Mouse (Mus musculus): ENCODE data around the gene Pnpla8. TPM values are rescaled to one million over a fixed set of nuclear protein-coding genes. Genes with fewer than 3 reads are reported as not detected.
"Not testable (repeated sequence)": the region's sequence is repeated elsewhere in the genome, so short reads cannot be mapped to it uniquely, and the experiment has no call there.

Gene Pnpla8
- polyA plus RNA-seq, 1 experiment from 2014 or later: 153 TPM

- 80% methylated on average over 3 of the region's 3 CpGs for WGBS
These were observed 44.5 kb downstream of the Pnpla8 start for GRCm38 (mm10) chr12:44265651-44266050.

GRCm38 (mm10) chr12:44267196-44267595 lies 46.0 kb downstream of the Pnpla8 start:
- 97% methylated on average over 2 of the region's 2 CpGs for WGBS
- no peak overlapping the region for H3K9ac ChIP-seq (ENCODE audit: low read depth, low read length)
- no peak overlapping the region for H3K4me3 ChIP-seq (ENCODE audit: low read depth, low read length)
- peaks cover 10% of the 10 kb centered on the region for H3K4me1 ChIP-seq (ENCODE audit: control insufficient read depth, insufficient read depth, low read length)
- no peaks in the 10 kb centered on the region for H3K9me3 ChIP-seq (replicated peaks; ENCODE audit: control insufficient read depth, low read length, poor library complexity, severe bottlenecking)
- no peak overlapping the region for H3K27ac ChIP-seq (ENCODE audit: low read length)
- ATAC-seq: no peak
- no peaks in the 10 kb centered on the region for H3K36me3 ChIP-seq (ENCODE audit: control insufficient read depth, insufficient read depth, low read length)
- no peaks in the 10 kb centered on the region for H3K27me3 ChIP-seq (ENCODE audit: control insufficient read depth, insufficient read depth, low read depth, low read length)
- H3K4me2 ChIP-seq (ENCODE audit: low read length): no peak overlapping the region

More at GRCm38 (mm10) chr12:44265651-44266050, 44.5 kb downstream of the Pnpla8 start:
- peaks cover 10% of the 10 kb centered on the region for H3K4me1 ChIP-seq (ENCODE audit: control insufficient read depth, insufficient read depth, low read length)
- no peaks in the 10 kb centered on the region for H3K9me3 ChIP-seq (replicated peaks; ENCODE audit: control insufficient read depth, low read length, poor library complexity, severe bottlenecking)
- no peak overlapping the region for H3K4me3 ChIP-seq (ENCODE audit: low read depth, low read length)
- no peak overlapping the region for H3K4me2 ChIP-seq (ENCODE audit: low read length)
- no peak for ATAC-seq
- H3K27me3 ChIP-seq (ENCODE audit: control insufficient read depth, insufficient read depth, low read depth, low read length): no peaks in the 10 kb centered on the region
- H3K27ac ChIP-seq (ENCODE audit: low read length): no peak overlapping the region
- no peaks in the 10 kb centered on the region for H3K36me3 ChIP-seq (ENCODE audit: control insufficient read depth, insufficient read depth, low read length)
- no peak overlapping the region for H3K9ac ChIP-seq (ENCODE audit: low read depth, low read length)

- H3K4me2 ChIP-seq (ENCODE audit: low read length): peak overlapping the region; percentile 54
- peak; percentile 99 for ATAC-seq
- peak overlapping the region; percentile 96 for H3K27ac ChIP-seq (ENCODE audit: low read length)
- H3K27me3 ChIP-seq (ENCODE audit: control insufficient read depth, insufficient read depth, low read depth, low read length): no peaks in the 10 kb centered on the region
- peak overlapping the region; percentile 84 for H3K4me3 ChIP-seq (ENCODE audit: low read depth, low read length)
- H3K4me1 ChIP-seq (ENCODE audit: control insufficient read depth, insufficient read depth, low read length): peaks cover 10% of the 10 kb centered on the region
- H3K9ac ChIP-seq (ENCODE audit: low read depth, low read length): peak overlapping the region; percentile 94
- no peaks in the 10 kb centered on the region for H3K9me3 ChIP-seq (replicated peaks; ENCODE audit: control insufficient read depth, low read length, poor library complexity, severe bottlenecking)
- WGBS: 0% methylated on average over 35 of the region's 38 CpGs
- no peaks in the 10 kb centered on the region for H3K36me3 ChIP-seq (ENCODE audit: control insufficient read depth, insufficient read depth, low read length)
These were observed 47.6 kb downstream of the Pnpla8 start for GRCm38 (mm10) chr12:44268728-44269302.

GRCm38 (mm10) chr12:44269311-44269831 lies 48.2 kb downstream of the Pnpla8 start:
- no peaks in the 10 kb centered on the region for H3K36me3 ChIP-seq (ENCODE audit: control insufficient read depth, insufficient read depth, low read length)
- 1% methylated on average over 44 of the region's 46 CpGs for WGBS

DNA sequence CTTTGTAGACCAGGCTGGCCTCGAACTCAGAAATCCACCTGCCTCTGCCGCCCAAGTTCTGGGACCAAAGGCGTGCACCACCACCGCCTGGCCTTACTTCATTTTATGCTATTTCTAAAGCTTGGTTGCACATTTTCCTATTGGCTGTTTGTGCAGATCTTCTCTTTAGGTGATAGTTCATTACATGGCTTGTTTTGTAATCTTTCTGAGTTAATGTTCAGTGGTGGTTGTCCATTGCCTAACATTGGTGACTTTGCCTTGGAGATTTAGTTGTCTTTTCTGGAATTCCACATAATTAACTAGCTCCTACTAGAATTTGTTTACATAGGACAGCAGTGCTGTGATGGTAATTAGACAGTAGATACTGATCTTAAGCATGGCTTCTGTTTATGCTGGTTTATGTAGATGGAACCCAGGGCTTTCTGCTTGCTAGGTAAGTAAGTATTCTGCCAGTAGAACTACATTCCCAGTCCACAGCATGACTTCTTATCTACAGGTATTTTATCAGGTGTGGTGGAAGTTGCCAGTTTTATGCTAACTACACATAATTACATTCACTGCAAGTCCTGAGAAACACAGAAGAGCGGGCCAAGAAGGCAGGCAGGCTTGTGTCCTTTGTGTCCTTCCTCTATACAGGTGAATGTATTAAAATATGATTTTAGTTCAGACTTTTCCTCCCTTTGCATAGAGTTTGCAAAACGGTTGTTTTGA lies 53.1 kb downstream of the Pnpla8 start:
- H3K4me2 ChIP-seq (ENCODE audit: low read length): no peak overlapping the region
- ATAC-seq: no peak
- 94% methylated on average over 6 of the region's 6 CpGs for WGBS
- peaks cover 6% of the 10 kb centered on the region for H3K4me1 ChIP-seq (ENCODE audit: control insufficient read depth, insufficient read depth, low read length)
- H3K36me3 ChIP-seq (ENCODE audit: control insufficient read depth, insufficient read depth, low read length): no peaks in the 10 kb centered on the region
- no peak overlapping the region for H3K4me3 ChIP-seq (ENCODE audit: low read depth, low read length)
- H3K9me3 ChIP-seq (replicated peaks; ENCODE audit: control insufficient read depth, low read length, poor library complexity, severe bottlenecking): no peaks in the 10 kb centered on the region
- H3K27ac ChIP-seq (ENCODE audit: low read length): no peak overlapping the region
- no peaks in the 10 kb centered on the region for H3K27me3 ChIP-seq (ENCODE audit: control insufficient read depth, insufficient read depth, low read depth, low read length)
- H3K9ac ChIP-seq (ENCODE audit: low read depth, low read length): no peak overlapping the region

More at GRCm38 (mm10) chr12:44269311-44269831, 48.2 kb downstream of the Pnpla8 start:
- peak; percentile 88 for ATAC-seq
- H3K4me3 ChIP-seq (ENCODE audit: low read depth, low read length): peak overlapping the region; percentile 84
- no peaks in the 10 kb centered on the region for H3K27me3 ChIP-seq (ENCODE audit: control insufficient read depth, insufficient read depth, low read depth, low read length)
- H3K9me3 ChIP-seq (replicated peaks; ENCODE audit: control insufficient read depth, low read length, poor library complexity, severe bottlenecking): no peaks in the 10 kb centered on the region
- H3K27ac ChIP-seq (ENCODE audit: low read length): peak overlapping the region; percentile 96
- H3K9ac ChIP-seq (ENCODE audit: low read depth, low read length): peak overlapping the region; percentile 94
- H3K4me2 ChIP-seq (ENCODE audit: low read length): peak overlapping the region; percentile 78
- peaks cover 10% of the 10 kb centered on the region for H3K4me1 ChIP-seq (ENCODE audit: control insufficient read depth, insufficient read depth, low read length)

- H3K9ac ChIP-seq (ENCODE audit: low read depth, low read length); H3K27me3 ChIP-seq (ENCODE audit: control insufficient read depth, insufficient read depth, low read depth, low read length); H3K4me2 ChIP-seq (ENCODE audit: low read length); H3K4me3 ChIP-seq (ENCODE audit: low read depth, low read length); H3K4me1 ChIP-seq (ENCODE audit: control insufficient read depth, insufficient read depth, low read length); H3K27ac ChIP-seq (ENCODE audit: low read length); H3K9me3 ChIP-seq (replicated peaks; ENCODE audit: control insufficient read depth, low read length, poor library complexity, severe bottlenecking); ATAC-seq; H3K36me3 ChIP-seq (ENCODE audit: control insufficient read depth, insufficient read depth, low read length): not testable (repeated sequence)
- WGBS: 83% methylated on average over 2 of the region's 2 CpGs
These were observed 59.0 kb downstream of the Pnpla8 start for GRCm38 (mm10) chr12:44280147-44280546.

DNA sequence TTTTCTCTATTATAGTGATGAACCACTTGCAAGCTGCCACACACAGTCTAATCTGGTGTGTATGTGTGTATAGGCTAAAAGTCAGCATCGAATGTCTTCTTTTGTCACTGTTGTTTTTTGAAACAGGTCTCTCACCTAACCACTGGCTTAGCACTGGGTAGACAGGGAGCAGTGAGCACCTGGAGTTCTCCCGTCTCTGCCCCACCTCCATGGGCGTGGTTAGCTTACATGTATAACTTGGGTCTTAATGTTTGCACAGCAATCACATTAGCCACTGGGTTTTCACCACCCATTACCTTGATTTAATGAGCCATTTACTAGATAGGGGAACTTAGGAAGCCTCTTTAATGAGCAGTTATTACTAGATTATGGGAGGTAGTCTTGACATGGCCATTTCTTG lies 60.4 kb downstream of the Pnpla8 start:
- Histone ChIP-seq H3K9me3 (replicated peaks; ENCODE audit: control insufficient read depth, low read length, poor library complexity, severe bottlenecking) (no peaks in the 10 kb centered on the region), H3K4me3 (ENCODE audit: low read depth, low read length) (no peak overlapping the region), H3K36me3 (ENCODE audit: control insufficient read depth, insufficient read depth, low read length) (peaks cover 4% of the 10 kb centered on the region; the same call in 1 of the 2 replicates), H3K4me1 (ENCODE audit: control insufficient read depth, insufficient read depth, low read length) (no peaks in the 10 kb centered on the region), H3K27ac (ENCODE audit: low read length) (no peak overlapping the region), H3K4me2 (ENCODE audit: low read length) (no peak overlapping the region), H3K27me3 (ENCODE audit: control insufficient read depth, insufficient read depth, low read depth, low read length) (no peaks in the 10 kb centered on the region), H3K9ac (ENCODE audit: low read depth, low read length) (no peak overlapping the region)
- no peak for ATAC-seq
- WGBS: 90% methylated on average over 3 of the region's 3 CpGs

- no peaks in the 10 kb centered on the region for H3K27me3 ChIP-seq (ENCODE audit: control insufficient read depth, insufficient read depth, low read depth, low read length)
- no peaks in the 10 kb centered on the region for H3K9me3 ChIP-seq (replicated peaks; ENCODE audit: control insufficient read depth, low read length, poor library complexity, severe bottlenecking)
- no peak for ATAC-seq
- no peak overlapping the region for H3K4me2 ChIP-seq (ENCODE audit: low read length)
- WGBS: 85% methylated on average over 9 of the region's 9 CpGs
- no peak overlapping the region for H3K27ac ChIP-seq (ENCODE audit: low read length)
- H3K4me3 ChIP-seq (ENCODE audit: low read depth, low read length): no peak overlapping the region
- H3K9ac ChIP-seq (ENCODE audit: low read depth, low read length): no peak overlapping the region
- no peaks in the 10 kb centered on the region for H3K4me1 ChIP-seq (ENCODE audit: control insufficient read depth, insufficient read depth, low read length)
- H3K36me3 ChIP-seq (ENCODE audit: control insufficient read depth, insufficient read depth, low read length): peaks cover 4% of the 10 kb centered on the region; the same call in 1 of the 2 replicates
These were observed 62.2 kb downstream of the Pnpla8 start for GRCm38 (mm10) chr12:44283378-44283777.

DNA sequence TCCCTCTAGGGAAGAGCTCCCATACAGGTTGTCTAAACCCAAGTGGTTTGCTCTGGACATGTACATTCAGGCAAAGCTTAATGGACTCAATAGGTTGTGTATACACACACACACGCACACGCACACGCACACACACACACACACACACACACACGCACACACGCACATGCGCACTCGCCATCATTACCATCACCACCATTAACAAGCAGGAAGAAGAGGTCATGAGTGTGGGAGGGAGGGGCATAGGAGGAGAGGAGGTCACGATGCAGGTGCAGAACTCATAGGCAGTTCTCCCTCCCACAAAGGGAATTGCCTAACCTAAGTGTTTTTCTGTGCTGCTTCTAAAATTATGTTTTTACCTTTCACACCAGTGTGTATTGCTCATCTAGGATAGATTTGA lies 65.8 kb downstream of the Pnpla8 start:
- H3K9ac ChIP-seq (ENCODE audit: low read depth, low read length): no peak overlapping the region
- 92% methylated on average over 8 of the region's 8 CpGs for whole genome bisulfite sequencing
- H3K27me3 ChIP-seq (ENCODE audit: control insufficient read depth, insufficient read depth, low read depth, low read length): no peaks in the 10 kb centered on the region
- no peak for ATAC-seq
- H3K9me3 ChIP-seq (replicated peaks; ENCODE audit: control insufficient read depth, low read length, poor library complexity, severe bottlenecking): no peaks in the 10 kb centered on the region
- H3K27ac ChIP-seq (ENCODE audit: low read length): no peak overlapping the region
- H3K4me1 ChIP-seq (ENCODE audit: control insufficient read depth, insufficient read depth, low read length): no peaks in the 10 kb centered on the region
- H3K4me2 ChIP-seq (ENCODE audit: low read length): no peak overlapping the region
- no peak overlapping the region for H3K4me3 ChIP-seq (ENCODE audit: low read depth, low read length)
- H3K36me3 ChIP-seq (ENCODE audit: control insufficient read depth, insufficient read depth, low read length): peaks cover 6% of the 10 kb centered on the region; the same call in 1 of the 2 replicates
